Mouse (Mus musculus) E14TG2a.4 (cell line): ENCODE data around the gene Rbm38.

Experiments
- CTCF ChIP-seq: conservative IDR thresholded peaks from 2 replicates; pipeline ENCODE4 v1.5.1; 2014; ENCODE audit warnings: low read length
- NANOG ChIP-seq: IDR thresholded peaks from 2 replicates; pipeline ENCODE4 v1.6.1; 2014; ENCODE audit warnings: borderline replicate concordance, low read length, mixed read lengths
- POU5F1 ChIP-seq: IDR thresholded peaks from 2 replicates; pipeline ENCODE4 v1.6.1; 2014; ENCODE audit warnings: low read length, borderline replicate concordance

DNA sequence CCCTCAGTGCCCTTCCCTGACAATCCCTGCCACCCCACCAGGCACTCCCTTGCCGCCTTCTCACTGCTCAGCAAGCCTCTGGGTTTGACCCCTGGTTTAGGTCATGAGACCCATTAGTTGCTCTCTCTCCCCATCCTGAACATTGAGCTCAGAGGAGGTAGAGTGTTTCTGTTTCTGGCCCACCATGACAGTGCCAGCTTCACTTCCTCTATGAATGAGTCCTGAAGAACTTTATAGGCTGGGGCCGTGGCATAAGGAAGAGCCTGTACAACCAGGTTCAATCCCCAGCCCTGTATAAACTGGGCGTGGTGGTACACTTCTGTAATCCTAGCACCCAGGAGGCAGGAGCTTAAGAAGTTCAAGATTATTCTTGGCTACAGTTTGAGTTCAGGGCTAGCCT lies 20.5 kb downstream of the Rbm38 start:
- TF ChIP-seq CTCF = no peak
- TF ChIP-seq NANOG = no peak
- TF ChIP-seq POU5F1 = no peak
